Mouse (Mus musculus): ENCODE results near the gene Dppa1.

DNA sequence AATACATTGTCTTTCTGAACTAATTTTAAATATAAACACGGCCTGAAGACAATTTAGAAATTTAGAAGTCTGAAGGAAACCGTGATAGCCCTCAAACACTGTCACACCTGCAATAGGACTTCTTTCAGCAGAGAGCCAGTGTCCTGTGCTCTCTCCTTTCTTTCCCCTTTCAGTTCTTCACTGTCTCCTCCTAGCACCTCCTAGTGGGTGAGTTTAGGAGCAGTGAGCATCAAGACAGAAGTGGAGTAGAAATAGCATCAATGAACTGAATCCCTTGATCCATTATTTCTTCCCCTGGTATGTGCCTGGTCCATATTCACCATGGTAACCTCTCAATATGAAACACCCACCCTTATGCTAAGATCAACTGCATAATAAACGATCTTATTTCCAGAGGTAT, 7.5 kb upstream of the Dppa1 start:
- TF ChIP-seq GATA1 (IDR thresholded peaks at IDR 0.05; ENCODE audit: low read length) (no peak), TAL1 (IDR thresholded peaks at IDR 0.05; ENCODE audit: low read length) (no peak)

Data from erythroblast, embryonic 14.5 days (primary cell).